Mouse (Mus musculus) cerebellum, adult 18-20 months (tissue): ENCODE results near the gene Acot2.

Experiments
- DNase-seq, 2 experiments: peaks; one replicate each; pipeline ENCODE4 v3.0.0; 2021

Gene Acot2

DNA sequence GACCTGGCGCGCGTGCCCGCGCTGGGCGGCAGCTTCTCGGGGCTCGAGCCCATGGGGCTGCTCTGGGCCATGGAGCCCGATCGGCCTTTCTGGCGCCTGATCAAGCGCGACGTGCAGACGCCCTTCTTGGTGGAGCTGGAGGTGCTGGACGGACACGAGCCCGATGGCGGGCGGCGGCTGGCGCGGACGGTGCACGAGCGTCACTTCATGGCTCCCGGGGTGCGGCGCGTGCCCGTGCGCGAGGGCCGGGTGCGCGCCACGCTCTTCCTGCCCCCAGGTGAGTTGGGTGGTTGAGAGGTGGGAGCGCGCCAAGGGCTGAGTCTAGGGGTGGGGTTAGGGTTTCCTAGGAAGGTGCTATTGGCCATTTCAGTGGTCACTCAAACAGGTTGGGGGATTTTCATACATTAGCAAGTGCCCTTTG is 51.0 kb downstream of the Acot2 start, which contains the start of gene Gm49366:
Gene Gm49366 (plus strand): TSS at position 245 of the 421 bp plus-strand sequence.
- peak; percentile 33 to 60 for DNase-seq

DNA sequence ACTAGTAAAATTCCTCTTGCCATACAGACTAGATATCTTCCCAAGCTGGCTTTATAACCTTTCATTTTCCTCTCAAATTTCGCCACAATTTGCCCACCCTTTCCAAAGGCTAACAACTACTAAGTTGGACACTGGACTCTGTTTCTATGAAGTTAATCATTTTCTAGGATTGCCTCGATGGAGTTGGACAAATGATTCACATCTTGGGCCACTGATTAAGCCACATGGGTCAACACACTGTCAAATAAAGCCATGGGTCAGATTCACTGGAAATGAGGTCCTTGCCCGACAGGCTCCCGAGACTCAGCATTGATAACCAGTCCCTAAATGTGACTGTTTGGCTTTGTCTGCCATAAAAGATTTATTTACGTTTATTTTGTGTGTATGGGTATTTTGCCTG is 54.6 kb downstream of the Acot2 start:
- DNase-seq, result no peak
